Mouse (Mus musculus) stomach, embryonic 14.5 days (tissue): Measurements from ENCODE around the gene Lce1f. TPM values are rescaled to one million over a fixed set of nuclear protein-coding genes. Genes with fewer than 3 reads are reported as not detected.
"Not testable (repeated sequence)": the region's sequence is repeated elsewhere in the genome, so short reads cannot be mapped to it uniquely, and the experiment has no call there.

Experiments used
- ATAC-seq: fragments of 200-750 bp; cut with Nextera tagmentation; 2 replicates; pipeline ENCODE4 v1.8.0; 2017; ENCODE audit warnings: low read depth, moderate TSS enrichment; ENCODE audit not compliant: insufficient number of reproducible peaks, insufficient read depth, low FRiP score
- H3K27ac ChIP-seq: fragments of 300-500 bp; sonication (generic); 2 replicates; pipeline ENCODE4 v1.5.1; 2014; ENCODE audit warnings: mild to moderate bottlenecking, low read length, moderate library complexity, mixed read lengths
- H3K27me3 ChIP-seq: fragments of 300-500 bp; sonication (generic); 2 replicates; pipeline ENCODE4 v1.6.1; 2014; ENCODE audit warnings: low read length, control low read depth, mixed read lengths; ENCODE audit not compliant: control insufficient read depth, insufficient read depth
- H3K36me3 ChIP-seq: fragments of 300-500 bp; sonication (generic); 2 replicates; pipeline ENCODE4 v1.6.1; 2014; ENCODE audit warnings: mild to moderate bottlenecking, control low read depth, low read length, moderate library complexity, mixed read lengths; ENCODE audit not compliant: control insufficient read depth, insufficient read depth
- H3K4me1 ChIP-seq: fragments of 300-500 bp; sonication (generic); 2 replicates; pipeline ENCODE4 v1.6.1; 2014; ENCODE audit warnings: low read length, control low read depth, mixed read lengths; ENCODE audit not compliant: control insufficient read depth, insufficient read depth
- H3K4me2 ChIP-seq: fragments of 300-500 bp; sonication (generic); replicated peaks from 2 replicates; pipeline ENCODE4 v1.6.1; 2014; ENCODE audit warnings: low read depth, low read length, control low read depth
- H3K4me3 ChIP-seq: fragments of 300-500 bp; sonication (generic); 2 replicates; pipeline ENCODE4 v1.5.1; 2014; ENCODE audit warnings: low read depth, low read length, control low read depth
- H3K9ac ChIP-seq: fragments of 300-500 bp; sonication (generic); replicated peaks from 2 replicates; pipeline ENCODE4 v1.6.1; 2014; ENCODE audit warnings: low read depth, mild to moderate bottlenecking, control low read depth, low read length, moderate library complexity, mixed read lengths
- H3K9me3 ChIP-seq: fragments of 300-500 bp; sonication (generic); 2 replicates; pipeline ENCODE4 v1.6.1; 2016; ENCODE audit warnings: low read depth, low read length, control low read depth; ENCODE audit not compliant: control insufficient read depth
- WGBS: fragments of 180-500 bp; shearing (Covaris S2); extraction: QIAGEN DNeasy Blood & Tissue Kit; methylation state at CpG from one replicate; pipeline ENCODE4 v1.1.7; 2014; 5-methylcytosine and 5-hydroxymethylcytosine counted together
- polyA plus RNA-seq: library from polyadenylated mRNA; unstranded; fragments of >200 nt; fragmentation: Nextera tagmentation; extraction: Ambion mirVana; gene quantifications from 2 replicates; pipeline ENCODE4 v1.2.1, GENCODE M21; 2014

Lce1f gene
- polyA plus RNA-seq, 1 experiment from 2014 or later = not detected

GRCm38 (mm10) chr3:92691688-92692087 lies 28.5 kb downstream of the Lce1f start:
- no peaks in the 10 kb centered on the region for H3K4me1 ChIP-seq

GRCm38 (mm10) chr3:92689154-92689553 lies 31.0 kb downstream of the Lce1f start:
- H3K4me2 ChIP-seq, H3K4me1 ChIP-seq, H3K27me3 ChIP-seq, H3K4me3 ChIP-seq, H3K9ac ChIP-seq, H3K9me3 ChIP-seq, H3K36me3 ChIP-seq, H3K27ac ChIP-seq, ATAC-seq: not testable (repeated sequence)
- WGBS = 70% methylated on average over 16 of the region's 16 CpGs

More at GRCm38 (mm10) chr3:92691688-92692087, 28.5 kb downstream of the Lce1f start:
- Histone ChIP-seq H3K4me3 (no peak overlapping the region), H3K9ac (no peak overlapping the region), H3K4me2 (no peak overlapping the region), H3K9me3 (no peaks in the 10 kb centered on the region), H3K36me3 (no peaks in the 10 kb centered on the region), H3K27ac (no peak overlapping the region), H3K27me3 (no peaks in the 10 kb centered on the region)
- no peak for ATAC-seq

- no peaks in the 10 kb centered on the region for H3K9me3 ChIP-seq
- H3K9ac ChIP-seq = no peak within 1 kb of the TSS
- no peak within 1 kb of the TSS for H3K4me2 ChIP-seq
- H3K27ac ChIP-seq = no peak within 1 kb of the TSS
- H3K36me3 ChIP-seq = no peaks in the 10 kb centered on the region
- WGBS = 57% methylated on average over 2 of the region's 2 CpGs
- H3K27me3 ChIP-seq = no peaks in the 10 kb centered on the region
- H3K4me1 ChIP-seq = no peaks in the 10 kb centered on the region
- no peak for ATAC-seq
- H3K4me3 ChIP-seq = no peak within 1 kb of the TSS
Measured at GRCm38 (mm10) chr3:92687110-92687509, 33.0 kb downstream of the Lce1f start, which contains the start of gene Lce1d. Gene Lce1d (minus strand): TSS chr3:92687210.

- Histone ChIP-seq H3K9me3 (no peaks in the 10 kb centered on the region), H3K36me3 (no peaks in the 10 kb centered on the region), H3K4me2 (no peak within 1 kb of the TSS), H3K27ac (no peak within 1 kb of the TSS), H3K9ac (no peak within 1 kb of the TSS), H3K4me3 (no peak within 1 kb of the TSS), H3K4me1 (no peaks in the 10 kb centered on the region), H3K27me3 (no peaks in the 10 kb centered on the region)
- WGBS = 84% methylated on average over 4 of the region's 4 CpGs
- no peak for ATAC-seq
Measured at GRCm38 (mm10) chr3:92678947-92679346, 41.2 kb downstream of the Lce1f start, which contains the start of gene Lce1c. Gene Lce1c (plus strand): TSS chr3:92679247.

- Histone ChIP-seq H3K4me3 (no peak within 1 kb of the TSS), H3K4me2 (no peak within 1 kb of the TSS), H3K36me3 (no peaks in the 10 kb centered on the region), H3K9me3 (no peaks in the 10 kb centered on the region), H3K27me3 (no peaks in the 10 kb centered on the region), H3K9ac (no peak within 1 kb of the TSS), H3K4me1 (no peaks in the 10 kb centered on the region), H3K27ac (no peak within 1 kb of the TSS)
- no peak for ATAC-seq
Measured at GRCm38 (mm10) chr3:92670215-92670614, 49.9 kb downstream of the Lce1f start, which contains the start of gene Lce1a2. Gene Lce1a2 (minus strand): TSS chr3:92670315.

Other genes starting within 250 kb of the Lce1f start
- gene Sprr1a, start 234.5 kb downstream of the Lce1f start, polyA plus RNA-seq = 26.0 and 31.7 TPM in 2 replicates
- not detected in 2 replicates for gene Sprr4, start 219.9 kb downstream of the Lce1f start, polyA plus RNA-seq
- not detected in 2 replicates for gene 2310046K23Rik, start 185.8 kb downstream of the Lce1f start, polyA plus RNA-seq
- 0.25 and 0.52 TPM in 2 replicates for gene Ivl, start 146.6 kb downstream of the Lce1f start, polyA plus RNA-seq
- not detected in 2 replicates for gene Smcp, start 131.4 kb downstream of the Lce1f start, polyA plus RNA-seq
- gene 2210017I01Rik, start 112.9 kb downstream of the Lce1f start, polyA plus RNA-seq = not detected in 2 replicates
- not detected in 2 replicates for gene Lce6a, start 98.7 kb downstream of the Lce1f start, polyA plus RNA-seq
- not detected in 2 replicates for gene Lce1a1, start 72.0 kb downstream of the Lce1f start, polyA plus RNA-seq
- gene Lce1b, start 63.4 kb downstream of the Lce1f start, polyA plus RNA-seq = not detected in 2 replicates
- not detected in 2 replicates for gene Lce1a2, start 50.0 kb downstream of the Lce1f start, polyA plus RNA-seq
- gene Lce1c, start 41.1 kb downstream of the Lce1f start, polyA plus RNA-seq = not detected in 2 replicates
- gene Lce1d, start 33.1 kb downstream of the Lce1f start, polyA plus RNA-seq = not detected in 2 replicates
- gene Lce1e, start 11.3 kb downstream of the Lce1f start, polyA plus RNA-seq = not detected in 2 replicates
- gene Gm38119, start 18.7 kb upstream of the Lce1f start, polyA plus RNA-seq = not detected in 2 replicates
- gene Lce1g, start 32.0 kb upstream of the Lce1f start, polyA plus RNA-seq = not detected in 2 replicates
- not detected in 2 replicates for gene Lce1h, start 44.7 kb upstream of the Lce1f start, polyA plus RNA-seq
- not detected in 2 replicates for gene Lce1i, start 58.5 kb upstream of the Lce1f start, polyA plus RNA-seq
- gene Lce1j, start 70.2 kb upstream of the Lce1f start, polyA plus RNA-seq = not detected in 2 replicates
- not detected in 2 replicates for gene Lce1k, start 87.5 kb upstream of the Lce1f start, polyA plus RNA-seq
- 0.15 TPM in 1 of 2 replicates, not detected in the other for gene Kprp, start 106.9 kb upstream of the Lce1f start, polyA plus RNA-seq
- not detected in 2 replicates for gene Lce1l, start 130.9 kb upstream of the Lce1f start, polyA plus RNA-seq
- gene 2310050C09Rik, start 149.9 kb upstream of the Lce1f start, polyA plus RNA-seq = not detected in 2 replicates
- not detected in 2 replicates for gene Lce3a, start 205.9 kb upstream of the Lce1f start, polyA plus RNA-seq
- not detected in 2 replicates for gene Lce3b, start 212.6 kb upstream of the Lce1f start, polyA plus RNA-seq
- not detected in 2 replicates for gene Lce3c, start 224.1 kb upstream of the Lce1f start, polyA plus RNA-seq
- not detected in 2 replicates for gene Lce3d, start 237.0 kb upstream of the Lce1f start, polyA plus RNA-seq
- not detected in 2 replicates for gene Lce3e, start 246.7 kb upstream of the Lce1f start, polyA plus RNA-seq